Mouse (Mus musculus) splenic B cell, adult 2 months (primary cell): ENCODE measurements around the gene Cox10.

Source experiments
- DNase-seq: peaks from one replicate; pipeline ENCODE4 v3.0.0-alpha.2; 2011; ENCODE audit warnings: low read depth, low spot score
- H3K27me3 ChIP-seq: 2 replicates; pipeline ENCODE4 v1.6.1; 2012; ENCODE audit warnings: mild to moderate bottlenecking, low read length, moderate library complexity, mixed read lengths; ENCODE audit not compliant: control insufficient read depth, poor library complexity, insufficient read depth, severe bottlenecking
- H3K36me3 ChIP-seq: 2 replicates; pipeline ENCODE4 v1.6.1; 2012; ENCODE audit warnings: mild to moderate bottlenecking, low read length, moderate library complexity, mixed read lengths; ENCODE audit not compliant: control insufficient read depth, poor library complexity, insufficient read depth, severe bottlenecking

The Cox10 gene

GRCm38 (mm10) chr11:64034686-64035085, 44.6 kb downstream of the Cox10 start:
- DNase-seq, result no peak
- Histone ChIP-seq H3K27me3 (no peaks in the 10 kb centered on the region), H3K36me3 (no peaks in the 10 kb centered on the region)

GRCm38 (mm10) chr11:64027423-64027822, 51.8 kb downstream of the Cox10 start:
- Histone ChIP-seq H3K27me3 (no peaks in the 10 kb centered on the region), H3K36me3 (no peaks in the 10 kb centered on the region)
- no peak for DNase-seq

GRCm38 (mm10) chr11:64025843-64026242, 53.4 kb downstream of the Cox10 start:
- Histone ChIP-seq H3K27me3 (no peaks in the 10 kb centered on the region), H3K36me3 (no peaks in the 10 kb centered on the region)
- DNase-seq, result no peak

- no peak for DNase-seq
Measured at GRCm38 (mm10) chr11:64024575-64024974, 54.7 kb downstream of the Cox10 start.

GRCm38 (mm10) chr11:64023380-64023981, 55.8 kb downstream of the Cox10 start:
- no peaks in the 10 kb centered on the region for H3K27me3 ChIP-seq
- no peaks in the 10 kb centered on the region for H3K36me3 ChIP-seq
- DNase-seq, result no peak

More at GRCm38 (mm10) chr11:64024575-64024974, 54.7 kb downstream of the Cox10 start:
- Histone ChIP-seq H3K27me3 (no peaks in the 10 kb centered on the region), H3K36me3 (no peaks in the 10 kb centered on the region)

- H3K27me3 ChIP-seq, result no peaks in the 10 kb centered on the region
- no peaks in the 10 kb centered on the region for H3K36me3 ChIP-seq
- no peak for DNase-seq
Measured at GRCm38 (mm10) chr11:64022403-64023047, 56.7 kb downstream of the Cox10 start.

GRCm38 (mm10) chr11:64019235-64019634, 60.0 kb downstream of the Cox10 start:
- DNase-seq, result no peak
- Histone ChIP-seq H3K27me3 (no peaks in the 10 kb centered on the region), H3K36me3 (no peaks in the 10 kb centered on the region)

- Histone ChIP-seq H3K36me3 (no peaks in the 10 kb centered on the region), H3K27me3 (no peaks in the 10 kb centered on the region)
- DNase-seq, result no peak
Measured at GRCm38 (mm10) chr11:64018165-64018564, 61.1 kb downstream of the Cox10 start.

GRCm38 (mm10) chr11:64015309-64015708, 64.0 kb downstream of the Cox10 start:
- H3K27me3 ChIP-seq, result no peaks in the 10 kb centered on the region
- no peaks in the 10 kb centered on the region for H3K36me3 ChIP-seq
- no peak for DNase-seq

- DNase-seq, result no peak
- H3K27me3 ChIP-seq, result no peaks in the 10 kb centered on the region
Measured at GRCm38 (mm10) chr11:64010724-64011496, 68.4 kb downstream of the Cox10 start.

GRCm38 (mm10) chr11:64004152-64004551, 75.1 kb downstream of the Cox10 start:
- DNase-seq, result no peak
- H3K27me3 ChIP-seq, result no peaks in the 10 kb centered on the region
- no peaks in the 10 kb centered on the region for H3K36me3 ChIP-seq

More at GRCm38 (mm10) chr11:64010724-64011496, 68.4 kb downstream of the Cox10 start:
- H3K36me3 ChIP-seq, result no peaks in the 10 kb centered on the region

- Histone ChIP-seq H3K27me3 (no peaks in the 10 kb centered on the region), H3K36me3 (no peaks in the 10 kb centered on the region)
- DNase-seq, result no peak
Measured at GRCm38 (mm10) chr11:64003484-64003883, 75.8 kb downstream of the Cox10 start.

- Histone ChIP-seq H3K27me3 (no peaks in the 10 kb centered on the region), H3K36me3 (no peaks in the 10 kb centered on the region)
- DNase-seq, result no peak
Measured at GRCm38 (mm10) chr11:64002629-64003028, 76.6 kb downstream of the Cox10 start.

GRCm38 (mm10) chr11:64001111-64001510, 78.2 kb downstream of the Cox10 start:
- Histone ChIP-seq H3K36me3 (no peaks in the 10 kb centered on the region), H3K27me3 (no peaks in the 10 kb centered on the region)
- no peak for DNase-seq

GRCm38 (mm10) chr11:64000200-64000794, 79.0 kb downstream of the Cox10 start:
- Histone ChIP-seq H3K36me3 (no peaks in the 10 kb centered on the region), H3K27me3 (no peaks in the 10 kb centered on the region)
- DNase-seq, result no peak
